Mouse (Mus musculus) left cerebral cortex, postnatal 25 days (tissue): ENCODE data around the gene Zbtb16. TPM values are rescaled to one million over a fixed set of nuclear protein-coding genes. Genes with fewer than 3 reads are reported as not detected.

Experiments used
- DNase-seq, 2 experiments: peaks; one replicate each; pipeline ENCODE4 v3.0.0; 2022; ENCODE audit warnings: low spot score in 2 of 2, mixed read lengths in 1 of 2
- intact Hi-C: fragments of 180-260 bp; cut with DNase I; formaldehyde crosslinking; loops from one replicate; pipeline ENCODE4 v1.15.1; 2025
- total RNA-seq, 2 experiments: library from RNA; stranded (reverse); gene quantifications; 2 replicates each; pipeline ENCODE4 v1.2.3; 2021

Zbtb16 gene
- total RNA-seq, 2 experiments from 2014 or later: 71.7 to 73.7 TPM

DNA sequence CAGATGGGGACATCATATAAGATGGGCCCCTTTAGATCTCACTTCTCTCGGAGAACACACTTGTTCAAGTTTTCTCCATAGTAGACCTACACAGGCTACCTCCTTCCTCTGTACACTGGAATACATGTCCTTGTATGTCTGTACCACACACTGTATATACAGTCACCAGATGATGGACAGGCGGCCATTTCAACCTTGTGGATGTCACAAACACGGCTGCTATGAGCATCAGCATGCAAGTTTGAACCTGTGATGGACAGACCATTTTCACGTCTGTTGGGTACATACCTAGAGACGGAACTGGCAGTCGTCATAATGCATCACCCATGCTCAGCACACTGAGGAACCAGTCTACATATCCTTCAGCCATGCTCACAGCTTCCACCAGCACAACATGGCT lies 81.6 kb downstream of the Zbtb16 start:
- intact Hi-C loops: no loop called here
- no peak for DNase-seq

GRCm38 (mm10) chr9:48753881-48754280 lies 82.1 kb downstream of the Zbtb16 start:
- intact Hi-C loops: no loop called here
- no peak for DNase-seq

GRCm38 (mm10) chr9:48751900-48752299 lies 84.1 kb downstream of the Zbtb16 start:
- no peak for DNase-seq
- intact Hi-C loops: no loop called here

DNA sequence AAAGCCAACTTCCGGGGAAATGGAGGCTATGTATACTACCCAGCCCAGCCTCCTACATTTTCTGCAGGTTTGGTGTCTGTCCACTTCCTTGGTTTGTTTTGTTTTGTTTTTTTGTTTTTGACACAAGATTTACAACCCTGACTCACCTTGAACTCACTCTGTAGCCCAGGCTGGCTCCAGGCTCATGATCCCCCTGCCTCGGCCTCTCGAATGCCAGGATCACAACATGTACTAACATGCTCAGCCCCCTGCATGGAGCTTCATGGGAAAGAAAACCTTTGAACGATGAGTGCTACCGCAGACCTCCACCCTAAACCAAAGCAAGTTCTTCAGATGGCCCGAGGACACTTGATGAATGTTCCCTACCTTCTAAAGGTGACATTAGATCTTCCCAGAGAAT lies 86.4 kb downstream of the Zbtb16 start:
- no peak for DNase-seq
- intact Hi-C loops: no loop called here

DNA sequence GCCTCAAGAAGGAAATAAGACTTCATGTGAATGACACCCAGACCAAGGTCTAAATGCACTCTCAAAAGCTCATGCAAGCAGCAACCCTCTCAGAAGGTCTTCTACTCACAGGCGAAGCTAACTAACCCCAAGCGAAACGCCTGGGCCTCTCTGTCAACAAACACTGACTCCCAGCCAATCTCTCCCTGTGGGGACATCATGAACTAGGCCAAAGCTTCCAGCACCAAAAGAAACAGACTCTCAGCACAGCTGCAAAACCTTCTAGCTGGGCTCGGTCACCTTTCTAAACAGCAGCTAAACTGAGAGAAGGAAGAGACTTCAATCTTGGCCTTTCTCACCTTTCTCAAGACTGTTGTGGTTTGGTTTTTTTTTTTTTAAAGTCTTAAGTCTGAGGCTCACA lies 86.9 kb downstream of the Zbtb16 start:
- DNase-seq: no peak
- intact Hi-C loops: no loop called here

DNA sequence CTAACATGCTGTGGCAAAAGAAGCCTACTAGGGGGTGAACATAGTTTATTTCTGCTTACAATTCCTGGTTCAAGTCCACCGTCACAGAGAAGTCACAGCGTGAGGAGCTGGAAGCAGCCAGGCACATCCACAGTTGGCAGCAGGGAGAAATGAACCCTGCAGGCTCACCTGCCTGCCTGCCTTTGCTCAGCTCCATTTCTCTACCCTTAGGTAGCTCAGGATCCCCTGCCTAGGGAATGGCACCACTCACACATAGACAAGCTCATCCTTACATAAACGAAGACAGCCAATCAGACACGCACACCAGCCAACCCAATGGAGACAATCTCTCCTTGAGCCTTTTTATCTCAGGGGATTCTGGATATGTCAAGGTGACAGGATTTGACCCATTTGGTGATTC lies 87.3 kb downstream of the Zbtb16 start:
- intact Hi-C loops: no loop called here

GRCm38 (mm10) chr9:48748216-48748615 lies 87.8 kb downstream of the Zbtb16 start:
- no peak for DNase-seq
- intact Hi-C loops: no loop called here

More for the DNA sequence above, 87.3 kb downstream of the Zbtb16 start:
- DNase-seq: no peak

GRCm38 (mm10) chr9:48746506-48746905 lies 89.5 kb downstream of the Zbtb16 start:
- DNase-seq: no peak
- intact Hi-C loops: no loop called here

DNA sequence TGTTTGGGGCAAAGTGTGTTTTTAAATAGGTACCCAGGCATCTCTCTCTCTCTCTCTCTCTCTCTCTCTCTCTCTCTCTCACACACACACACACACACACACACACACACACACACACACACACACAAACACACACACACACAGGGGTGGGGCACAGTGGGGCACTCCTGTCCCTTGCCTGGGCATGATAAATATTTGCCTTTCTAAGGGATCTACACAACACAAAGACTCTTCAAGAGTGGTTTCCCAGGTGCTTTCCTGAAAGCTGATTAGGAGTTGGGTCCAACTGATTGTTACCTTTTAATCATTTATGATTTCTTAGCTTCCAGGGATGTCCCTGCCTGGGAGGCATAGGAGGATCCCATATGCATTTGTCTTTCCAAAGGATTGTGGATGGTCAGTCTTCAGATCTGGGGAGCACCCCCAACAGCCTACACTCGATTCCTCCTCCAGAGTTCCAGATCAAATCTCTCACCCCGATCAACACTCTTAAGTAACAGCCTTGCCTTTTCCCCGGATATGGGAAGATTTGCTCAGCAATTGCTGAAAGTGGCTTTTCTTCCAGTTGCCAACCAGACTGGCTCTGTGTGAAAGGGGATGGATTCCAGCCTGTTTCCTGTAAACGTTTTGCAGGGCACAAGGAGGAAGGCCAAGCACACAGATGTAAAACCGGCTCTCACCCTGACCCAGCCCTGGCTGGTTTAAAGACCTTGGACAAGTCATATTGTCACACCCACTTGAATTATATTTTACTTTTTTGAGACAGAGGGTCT lies 90.5 kb downstream of the Zbtb16 start:
- intact Hi-C loops: no loop called here

GRCm38 (mm10) chr9:48744916-48745315 lies 91.1 kb downstream of the Zbtb16 start:
- intact Hi-C loops: no loop called here
- DNase-seq: no peak

More for the DNA sequence above, 90.5 kb downstream of the Zbtb16 start:
- DNase-seq: no peak

DNA sequence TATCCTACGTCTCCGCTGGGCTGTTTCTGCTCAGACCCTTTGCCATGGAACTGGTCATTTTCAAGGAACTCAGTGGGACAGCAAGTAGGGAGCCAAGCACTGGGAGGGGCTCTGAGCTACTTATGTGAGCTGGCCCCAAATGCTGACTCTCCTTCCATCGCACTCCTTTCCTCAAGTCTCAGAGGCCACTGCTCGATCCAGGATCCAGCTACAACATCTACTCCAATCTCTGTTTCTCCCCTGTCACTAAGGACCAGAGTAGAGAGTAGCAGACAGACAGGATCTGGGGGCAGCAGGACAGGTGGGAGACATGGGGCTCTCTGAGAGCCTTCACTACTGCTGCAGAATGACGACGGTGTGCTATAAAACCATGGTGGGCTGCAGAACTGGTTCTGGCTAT lies 91.6 kb downstream of the Zbtb16 start:
- no peak for DNase-seq
- intact Hi-C loops: no loop called here

DNA sequence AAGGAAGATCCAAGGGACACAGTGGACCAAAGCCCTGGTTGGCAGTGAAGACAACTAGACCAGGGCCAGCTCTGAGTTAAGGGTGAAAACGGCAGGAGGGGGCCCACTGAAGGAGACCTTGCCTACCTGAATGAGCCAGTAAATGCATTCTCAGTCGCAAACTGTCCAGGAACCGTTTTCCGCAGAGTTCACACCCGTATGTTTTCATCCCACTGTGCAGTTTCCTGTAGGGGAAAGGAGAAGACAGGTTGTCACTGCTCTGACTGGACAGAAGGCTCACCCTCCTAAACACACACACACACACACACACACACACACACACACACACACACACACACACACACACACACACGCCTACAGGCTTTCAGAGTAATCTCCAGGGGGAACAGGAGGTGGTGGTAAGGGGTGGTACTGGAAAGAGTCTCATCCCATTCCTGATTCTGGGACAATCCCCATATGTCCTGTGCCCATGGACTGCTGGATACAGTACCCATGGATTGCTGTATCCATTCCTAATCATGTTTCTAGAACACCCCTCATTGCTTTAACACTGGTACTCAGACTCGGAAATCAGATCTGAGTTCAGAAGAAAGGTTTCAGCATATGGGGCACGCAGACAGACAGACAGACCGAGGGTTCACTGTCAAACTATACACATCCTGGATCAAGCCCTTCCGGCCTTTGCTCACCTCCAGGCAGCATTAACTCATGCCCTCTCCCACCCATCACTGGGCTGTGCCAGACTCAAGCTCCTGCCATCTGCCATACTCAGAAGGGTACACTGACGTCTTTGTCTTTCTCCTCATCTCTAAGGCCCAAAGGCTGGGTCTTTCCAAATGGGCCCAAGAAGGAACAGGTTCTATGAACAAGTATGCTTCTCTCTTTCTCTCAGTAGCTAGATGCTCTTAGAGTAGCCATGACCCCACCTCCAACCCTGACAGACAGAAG lies 92.4 kb downstream of the Zbtb16 start:
- no peak for DNase-seq
- intact Hi-C loops: no loop called here

DNA sequence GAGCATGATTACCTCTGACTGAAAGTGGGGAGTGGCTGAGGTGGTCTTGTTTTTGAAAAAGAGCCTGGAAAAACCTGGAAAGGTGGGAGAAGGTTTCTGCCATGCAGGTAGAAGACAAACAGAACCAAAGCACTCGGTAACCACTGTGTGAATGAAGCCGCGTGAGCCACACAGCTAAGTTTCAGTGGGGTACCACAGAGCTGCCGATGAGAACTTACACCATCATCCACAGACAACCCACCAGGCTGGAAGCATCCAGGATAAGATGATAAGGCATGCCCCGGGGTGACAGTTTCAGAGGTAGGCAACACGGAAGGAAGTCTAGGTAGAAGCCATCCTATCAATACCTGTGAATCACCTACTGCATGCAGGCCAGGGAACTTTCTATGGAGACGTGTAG lies 93.9 kb downstream of the Zbtb16 start:
- no peak for DNase-seq
- intact Hi-C loops: no loop called here

GRCm38 (mm10) chr9:48741433-48742077 lies 94.5 kb downstream of the Zbtb16 start:
- DNase-seq: no peak
- intact Hi-C loops: no loop called here

GRCm38 (mm10) chr9:48740732-48741255 lies 95.2 kb downstream of the Zbtb16 start:
- DNase-seq: no peak
- intact Hi-C loops: no loop called here

- peak; percentile 81 to 89 for DNase-seq
- intact Hi-C loops: no loop called here
Measured at GRCm38 (mm10) chr9:48740098-48740505, 95.9 kb downstream of the Zbtb16 start.

GRCm38 (mm10) chr9:48738795-48739476 lies 97.1 kb downstream of the Zbtb16 start:
- intact Hi-C loops: loop anchor here (5.0 kb wide), 1 partner anchor 248 kb away; the partner anchor contains the start of gene Usp28
- no peak for DNase-seq

GRCm38 (mm10) chr9:48737911-48738310 lies 98.1 kb downstream of the Zbtb16 start:
- intact Hi-C loops: loop anchor here (1.0 to 5.0 kb wide), 7 partner anchors 15 to 249 kb away; partner anchors contain the start of genes Usp28 and Zbtb16
- no peak for DNase-seq

- DNase-seq: peak; percentile 92 to 98
- intact Hi-C loops: loop anchor here (1.0 to 5.0 kb wide), 7 partner anchors 14 to 250 kb away; partner anchors contain the start of genes Usp28 and Zbtb16
Measured at GRCm38 (mm10) chr9:48737210-48737850, 98.7 kb downstream of the Zbtb16 start.
